Mouse (Mus musculus) bone marrow macrophage, adult 2 months (primary cell): ENCODE results near the gene Ppp1r14c.
"Not testable (repeated sequence)": the region's sequence is repeated elsewhere in the genome, so short reads cannot be mapped to it uniquely, and the experiment has no call there.

Experiments used
- CTCF ChIP-seq: IDR thresholded peaks from 2 replicates; pipeline ENCODE4 v1.5.1; 2012; ENCODE audit warnings: low read depth, mild to moderate bottlenecking, low read length, moderate library complexity
- POLR2A ChIP-seq: IDR thresholded peaks from 2 replicates; pipeline ENCODE4 v1.6.1; 2012; ENCODE audit warnings: mild to moderate bottlenecking, low read depth, low read length, borderline replicate concordance

GRCm38 (mm10) chr10:3446748-3447147 lies 80.9 kb downstream of the Ppp1r14c start:
- TF ChIP-seq CTCF, POLR2A: not testable (repeated sequence)
